Mouse (Mus musculus) kidney, postnatal 14 days (tissue): ENCODE measurements around the gene Spire2.
"Not testable (repeated sequence)": the region's sequence is repeated elsewhere in the genome, so short reads cannot be mapped to it uniquely, and the experiment has no call there.

Experiments
- DNase-seq: peaks from one replicate; pipeline ENCODE4 v3.0.0; 2022; ENCODE audit warnings: mixed read lengths

The Spire2 gene

DNA sequence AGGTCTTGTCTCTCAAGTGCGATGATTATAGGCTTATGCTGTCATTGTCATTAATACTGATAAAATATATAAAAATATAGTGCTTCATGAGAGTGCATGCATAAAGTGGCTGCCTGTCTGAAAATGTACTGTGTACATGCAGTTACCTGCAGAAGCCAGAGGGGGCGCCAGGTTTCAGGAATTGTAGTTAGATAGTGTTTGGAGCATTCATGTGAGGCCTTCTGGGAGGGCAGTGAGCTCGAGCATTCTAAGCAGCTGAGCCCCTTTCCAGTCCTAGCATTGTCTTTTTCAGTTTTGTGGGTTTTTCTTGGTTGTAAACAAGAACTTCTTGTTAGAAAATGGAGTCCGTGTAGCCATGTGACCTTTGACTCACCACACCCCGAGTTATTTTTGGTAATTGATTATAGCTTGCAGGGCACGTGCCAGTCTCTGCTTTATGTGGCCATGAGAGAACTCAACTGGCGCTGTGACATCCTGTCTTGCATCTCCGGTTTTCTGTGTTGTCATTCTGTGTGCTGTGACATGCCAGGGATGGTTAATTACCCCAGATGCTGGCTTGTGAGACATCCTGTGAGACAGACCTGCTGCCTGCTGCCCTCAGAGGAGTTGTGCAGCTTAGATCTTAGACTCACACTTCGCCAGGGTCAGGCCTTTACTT lies 52.5 kb downstream of the Spire2 start:
- peak; percentile 22 for DNase-seq

DNA sequence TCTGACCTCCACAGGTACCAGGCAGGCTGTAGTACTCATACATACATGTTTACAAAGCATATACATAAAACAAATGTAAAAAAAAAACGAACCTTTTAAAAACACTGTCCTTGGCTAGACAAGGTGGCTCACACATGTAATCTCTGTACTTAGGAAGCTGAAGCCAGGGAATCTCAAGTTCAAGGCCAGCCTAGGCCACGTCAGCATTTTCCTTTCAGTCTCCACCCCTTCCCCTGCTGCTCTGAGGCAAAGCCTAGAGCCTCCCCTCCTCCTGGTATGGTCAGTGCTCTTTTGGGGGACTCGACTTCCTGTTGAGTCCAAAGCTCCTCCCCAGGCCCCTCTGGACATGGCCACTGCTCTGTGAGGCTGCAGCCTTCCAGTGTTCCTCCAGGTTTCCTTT lies 54.5 kb downstream of the Spire2 start:
- DNase-seq, result no peak

DNA sequence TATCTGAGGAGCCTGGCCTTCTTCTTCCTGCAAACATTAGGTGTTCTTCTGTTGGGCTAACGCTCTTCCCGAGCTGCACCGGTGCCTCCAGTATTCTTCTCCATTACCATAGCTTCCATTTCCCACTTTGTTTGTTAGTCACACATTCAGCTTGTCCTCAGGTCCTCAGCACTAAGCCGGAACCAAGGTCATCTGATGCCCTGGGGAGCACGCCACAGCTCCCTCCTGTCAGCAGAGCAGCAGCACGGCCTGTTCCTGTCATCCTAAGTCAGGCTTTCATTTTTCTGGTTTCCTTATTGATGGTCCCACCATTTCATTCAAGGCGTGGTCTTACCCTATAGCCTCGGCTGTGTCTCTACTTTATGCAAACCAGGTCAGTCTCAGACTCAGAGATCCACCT lies 55.3 kb downstream of the Spire2 start:
- DNase-seq, result no peak

DNA sequence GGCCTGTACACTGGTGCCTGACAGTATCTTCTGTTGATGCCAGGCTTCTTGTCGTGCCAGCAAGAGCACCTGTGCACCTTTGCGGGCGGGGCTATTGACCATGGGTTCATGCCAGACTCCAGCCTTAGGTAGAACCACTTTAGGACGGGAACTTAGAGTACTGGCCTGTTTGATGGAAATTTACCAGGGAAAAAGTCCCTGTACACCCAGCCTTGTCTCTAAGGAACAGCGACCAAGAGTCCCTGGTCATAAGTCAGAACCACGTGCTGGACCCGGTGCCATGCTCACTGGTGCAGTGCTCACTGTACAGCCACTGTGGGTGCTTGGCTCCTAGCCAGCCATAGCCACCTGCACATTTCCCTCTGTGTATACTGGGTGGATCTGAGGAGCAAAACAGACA lies 56.5 kb downstream of the Spire2 start:
- DNase-seq, result peak; percentile 46

DNA sequence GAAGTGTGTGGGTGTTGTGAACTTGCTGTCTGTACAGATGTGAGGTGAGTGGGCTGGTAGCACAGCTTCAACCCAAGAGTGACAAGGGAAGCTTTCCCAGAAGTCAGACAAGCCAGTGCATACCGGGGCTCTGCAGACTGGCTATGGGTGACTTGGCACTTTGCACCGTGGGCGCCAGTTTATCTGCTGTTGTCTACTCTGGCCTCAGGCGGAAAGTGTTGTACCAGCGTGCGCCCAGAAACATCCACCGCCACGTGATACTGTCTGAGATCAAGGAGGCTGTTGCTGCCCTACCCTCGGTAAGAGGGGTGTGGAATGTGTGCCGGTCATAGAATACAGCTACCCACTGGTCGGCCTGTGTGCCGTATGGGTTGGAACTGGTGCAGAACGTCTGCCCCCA lies 65.8 kb downstream of the Spire2 start:
- DNase-seq, result no peak

DNA sequence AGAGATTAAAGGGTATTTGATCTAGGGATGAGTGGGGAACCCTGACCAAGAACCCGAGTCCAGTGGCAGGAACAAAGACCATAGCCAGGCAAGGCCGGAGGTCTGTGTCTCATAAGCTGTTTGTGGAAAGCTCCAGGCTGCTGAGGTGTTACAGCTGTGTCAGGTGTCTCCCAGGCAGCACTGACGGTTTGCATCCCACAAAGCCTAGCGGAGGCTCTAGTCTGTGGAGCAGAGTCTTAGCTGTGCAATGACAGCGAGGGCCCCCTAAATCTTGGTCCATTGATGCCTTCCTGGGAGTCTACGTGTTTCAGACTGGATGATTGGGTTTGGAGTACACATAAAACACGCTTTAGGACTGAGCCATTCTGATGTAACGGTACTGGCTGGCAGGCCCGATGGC lies 69.4 kb downstream of the Spire2 start:
- no peak for DNase-seq

DNA sequence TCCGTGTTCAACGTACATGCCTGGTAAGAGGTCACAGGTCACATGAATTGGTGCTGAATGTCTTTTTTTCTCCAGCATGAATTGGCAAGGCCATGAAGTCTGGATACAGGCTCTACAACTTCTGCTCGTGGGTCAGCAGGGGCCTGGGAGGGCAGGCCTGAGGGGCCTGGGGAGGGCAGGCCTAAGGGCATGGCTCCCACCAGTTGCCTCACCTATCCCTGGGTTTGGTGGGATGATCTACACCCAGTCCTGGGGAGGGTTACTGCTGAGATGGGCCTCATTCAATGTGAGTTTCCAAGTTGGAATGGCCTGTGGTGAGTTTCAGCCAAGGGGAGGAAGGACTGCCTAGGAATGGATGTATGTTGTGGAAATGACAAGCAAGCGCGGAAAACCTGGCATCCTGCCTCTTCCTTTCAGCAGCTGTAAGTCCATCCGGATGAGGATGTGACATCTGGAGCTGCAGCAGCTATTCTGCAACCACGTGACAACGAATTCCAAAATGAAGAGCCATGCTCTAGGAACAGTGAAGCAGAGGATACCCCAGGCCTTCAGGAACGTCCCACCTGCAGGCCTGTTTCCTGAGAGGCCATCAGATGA lies 70.3 kb downstream of the Spire2 start:
- DNase-seq, result no peak

DNA sequence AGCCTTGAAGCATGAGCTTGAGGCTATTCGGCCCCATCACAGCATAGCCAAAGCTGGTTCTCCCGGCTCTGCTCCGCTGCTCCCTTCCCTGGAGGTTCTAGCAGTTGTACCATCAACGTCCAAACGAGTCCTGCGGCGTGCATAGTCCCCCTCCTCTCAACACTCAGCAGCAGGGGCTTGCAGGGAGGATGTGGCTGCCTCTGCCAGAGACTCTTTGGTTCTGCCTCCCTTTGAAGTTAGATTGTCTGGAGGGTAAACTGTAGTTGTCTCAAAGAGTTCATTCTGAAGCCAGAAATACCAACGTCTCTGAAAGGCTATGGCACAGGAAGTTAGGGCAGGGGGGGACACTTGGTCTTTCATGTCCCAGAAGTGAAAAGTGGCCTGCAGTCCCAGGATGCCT lies 72.0 kb downstream of the Spire2 start:
- DNase-seq, result no peak

DNA sequence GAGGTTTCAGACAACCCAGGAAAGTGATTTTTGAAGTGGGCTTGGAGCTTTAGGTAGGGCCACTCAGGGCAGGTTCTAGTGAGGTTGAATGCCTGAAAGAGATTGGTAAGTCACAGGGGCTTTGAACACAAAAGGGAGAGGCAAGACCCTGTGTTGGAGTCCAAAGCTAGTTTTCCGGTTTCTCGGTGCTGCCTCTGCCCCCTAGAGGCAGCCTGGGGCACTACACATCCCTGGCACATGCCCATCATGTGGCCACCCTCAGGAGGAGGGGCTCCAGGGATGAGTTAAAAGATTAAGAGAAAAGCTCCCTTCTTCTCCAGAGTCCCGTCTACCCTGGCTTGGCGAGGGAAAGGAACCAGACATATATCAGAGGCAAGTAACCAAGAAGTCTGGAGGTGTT lies 74.3 kb downstream of the Spire2 start, which contains the start of gene Mc1r:
TSS of gene Mc1r (plus strand) at position 322 of the 400 bp plus-strand sequence.
- peak; percentile 62 for DNase-seq

DNA sequence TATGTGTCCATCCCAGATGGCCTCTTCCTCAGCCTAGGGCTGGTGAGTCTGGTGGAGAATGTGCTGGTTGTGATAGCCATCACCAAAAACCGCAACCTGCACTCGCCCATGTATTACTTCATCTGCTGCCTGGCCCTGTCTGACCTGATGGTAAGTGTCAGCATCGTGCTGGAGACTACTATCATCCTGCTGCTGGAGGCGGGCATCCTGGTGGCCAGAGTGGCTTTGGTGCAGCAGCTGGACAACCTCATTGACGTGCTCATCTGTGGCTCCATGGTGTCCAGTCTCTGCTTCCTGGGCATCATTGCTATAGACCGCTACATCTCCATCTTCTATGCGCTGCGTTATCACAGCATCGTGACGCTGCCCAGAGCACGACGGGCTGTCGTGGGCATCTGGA lies 75.1 kb downstream of the Spire2 start:
- no peak for DNase-seq

DNA sequence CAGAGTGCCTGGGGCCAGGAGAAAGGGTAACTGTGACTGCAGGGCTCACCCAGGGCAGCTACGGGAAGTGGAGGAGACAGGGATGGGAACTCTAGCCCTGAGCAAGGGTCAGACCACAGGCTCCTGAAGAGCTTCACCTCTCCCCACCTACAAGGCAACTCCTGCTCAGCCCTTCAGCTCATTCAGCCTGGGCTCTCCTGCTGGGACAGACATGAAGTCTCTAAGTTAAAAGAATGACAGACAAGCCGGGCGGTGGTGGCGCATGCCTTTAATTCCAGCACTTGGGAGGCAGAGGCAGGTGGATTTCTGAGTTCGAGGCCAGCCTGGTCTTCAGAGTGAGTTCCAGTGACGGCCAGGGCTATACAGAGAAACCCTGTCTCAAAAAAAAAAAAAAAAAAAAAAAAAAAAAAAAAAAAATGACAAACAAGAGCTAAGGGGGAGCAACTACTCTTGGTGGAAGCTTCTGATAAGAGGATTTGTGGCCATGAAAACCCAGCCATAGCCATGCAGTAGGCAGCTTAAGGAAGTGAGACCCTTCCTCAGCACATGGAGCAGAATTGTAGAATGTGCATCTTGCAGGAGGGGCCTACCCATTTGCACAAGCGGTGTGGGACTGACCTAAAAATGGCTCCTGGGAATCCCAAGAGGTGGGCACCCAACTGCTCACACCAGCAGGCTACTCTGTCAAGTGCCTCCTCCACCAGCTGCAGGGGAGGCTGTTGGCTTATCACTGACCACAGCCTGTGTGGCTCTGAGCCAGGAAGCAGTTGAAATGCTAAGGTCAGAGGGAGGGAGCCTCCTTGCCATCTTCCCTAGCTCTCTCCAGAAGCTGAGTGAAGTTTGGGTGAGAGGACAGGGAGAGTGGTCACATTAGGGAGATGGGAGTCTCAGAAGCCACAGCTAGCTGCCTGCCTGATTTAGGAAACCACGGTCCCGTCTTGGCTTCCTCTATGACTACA lies 76.4 kb downstream of the Spire2 start:
- DNase-seq, result no peak

DNA sequence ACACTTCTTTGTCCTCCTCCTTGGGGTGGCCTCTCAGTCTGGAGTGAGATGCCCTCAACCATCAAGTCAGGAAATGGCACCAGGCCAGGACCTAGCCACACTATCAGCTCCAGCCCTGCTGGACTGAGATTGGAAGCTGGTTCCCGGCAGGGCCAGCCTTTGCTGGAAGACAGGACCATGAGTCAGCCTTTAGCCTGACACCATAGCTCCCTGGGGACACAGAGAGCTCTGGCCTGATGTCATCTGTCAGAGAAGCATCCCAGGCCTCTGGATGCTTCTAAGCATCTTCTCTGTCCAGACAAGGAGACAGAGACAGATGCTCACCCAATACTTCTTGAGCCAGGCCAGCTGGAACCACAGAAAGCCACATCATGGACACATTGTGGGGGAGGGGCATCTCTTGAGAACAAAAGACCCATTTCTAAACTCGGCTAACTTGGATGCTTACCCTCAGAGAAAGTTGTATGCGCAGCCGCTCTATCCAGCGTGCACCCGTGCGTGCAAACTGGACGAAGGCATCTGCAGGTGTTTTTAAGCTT lies 77.6 kb downstream of the Spire2 start:
- peak; percentile 23 for DNase-seq

DNA sequence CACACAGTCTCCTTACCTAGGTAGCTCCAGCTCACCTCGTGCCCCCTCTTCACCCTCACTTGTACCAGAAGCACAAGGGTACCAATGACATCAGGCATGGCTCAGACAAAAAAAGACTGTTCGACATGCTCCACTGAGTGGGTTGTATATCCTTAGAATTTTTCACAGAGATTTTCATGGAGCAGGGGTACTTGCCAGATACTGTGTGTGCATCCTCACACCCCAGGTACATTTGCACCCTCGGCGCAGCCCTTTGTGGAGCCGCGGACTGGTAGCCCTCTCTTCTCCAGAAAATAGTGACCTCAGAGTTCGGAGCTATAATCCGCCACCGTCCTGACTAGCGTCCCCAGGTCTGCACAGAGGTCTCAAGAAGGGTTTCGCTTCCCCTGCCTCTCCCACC lies 78.3 kb downstream of the Spire2 start:
- no peak for DNase-seq

DNA sequence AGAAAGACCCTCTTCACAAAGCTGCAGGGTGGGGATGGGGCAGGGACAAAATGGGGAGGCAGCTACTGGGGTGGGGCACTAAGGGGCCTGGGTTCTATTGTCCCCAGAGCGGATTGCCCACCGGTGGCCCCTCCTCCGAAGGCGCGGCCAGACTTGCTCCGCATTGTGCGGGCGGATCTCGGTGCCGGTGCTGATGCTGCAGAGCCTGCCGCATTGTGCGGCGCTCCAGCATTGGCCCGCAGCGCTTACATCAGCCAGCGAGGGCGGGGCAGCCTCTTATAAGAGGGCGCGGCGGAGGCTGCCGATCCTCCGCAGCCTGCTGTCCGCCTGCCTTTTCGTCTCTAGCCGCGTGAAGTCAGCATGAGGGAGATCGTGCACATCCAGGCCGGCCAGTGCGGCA lies 78.7 kb downstream of the Spire2 start, which contains the start of gene Tubb3:
TSS of gene Tubb3 (plus strand) at position 179 of the 400 bp plus-strand sequence.
- peak; percentile 50 for DNase-seq

DNA sequence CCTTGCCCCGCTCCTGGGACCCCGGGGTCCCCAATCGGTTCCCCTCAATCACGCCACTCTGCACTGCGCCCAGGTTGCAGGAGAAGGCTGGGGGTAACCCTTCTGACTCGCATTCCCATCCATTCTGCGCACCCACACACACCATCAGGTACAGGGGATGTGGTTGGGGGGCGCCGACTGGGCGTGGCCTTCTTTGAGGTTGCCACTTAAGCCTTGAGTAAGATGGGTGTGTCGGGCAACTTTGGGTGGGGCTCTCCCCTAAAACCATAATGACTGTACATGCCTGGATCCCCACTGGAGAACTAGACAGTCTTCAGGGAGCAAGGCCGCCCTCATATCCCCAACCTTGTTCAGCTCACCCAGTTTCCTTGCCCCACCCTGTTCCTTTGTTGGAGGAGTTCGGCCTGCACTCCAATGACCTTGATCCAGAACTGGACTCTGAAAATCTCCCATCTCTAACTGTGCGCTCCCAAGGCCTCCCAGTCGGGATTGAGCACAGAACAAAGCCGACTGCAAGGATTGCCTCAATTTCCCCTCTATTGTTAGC lies 79.3 kb downstream of the Spire2 start:
- no peak for DNase-seq

DNA sequence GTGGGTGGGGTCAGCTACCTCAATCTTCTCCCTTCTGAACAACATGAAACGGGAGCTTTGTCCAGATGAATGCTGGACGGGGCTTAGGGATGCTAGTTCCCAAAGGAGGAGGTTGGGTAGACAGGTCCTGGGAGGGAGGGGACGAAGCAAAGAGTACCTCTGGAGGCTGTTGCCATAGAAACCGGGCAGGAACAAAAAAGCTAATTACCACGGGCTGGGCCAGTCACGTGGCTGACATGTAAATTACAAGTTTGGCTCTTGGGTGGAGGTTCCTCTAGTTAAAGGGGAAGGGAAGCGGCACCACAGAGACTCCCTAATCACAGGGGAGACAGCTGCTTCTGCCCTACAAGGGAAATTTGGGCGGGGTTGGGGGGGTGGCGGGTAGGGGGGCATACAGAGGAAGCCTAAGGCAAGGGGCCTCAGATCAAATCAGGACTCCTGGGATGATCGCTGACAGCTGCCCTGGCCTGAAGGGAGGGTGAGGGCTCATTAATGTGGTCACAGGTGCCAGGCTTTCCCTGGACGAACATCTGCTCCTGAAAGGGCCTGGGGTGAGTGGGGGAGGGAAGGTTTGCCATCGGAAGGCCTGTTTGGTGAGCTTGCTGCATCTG lies 80.2 kb downstream of the Spire2 start:
- DNase-seq, result no peak

DNA sequence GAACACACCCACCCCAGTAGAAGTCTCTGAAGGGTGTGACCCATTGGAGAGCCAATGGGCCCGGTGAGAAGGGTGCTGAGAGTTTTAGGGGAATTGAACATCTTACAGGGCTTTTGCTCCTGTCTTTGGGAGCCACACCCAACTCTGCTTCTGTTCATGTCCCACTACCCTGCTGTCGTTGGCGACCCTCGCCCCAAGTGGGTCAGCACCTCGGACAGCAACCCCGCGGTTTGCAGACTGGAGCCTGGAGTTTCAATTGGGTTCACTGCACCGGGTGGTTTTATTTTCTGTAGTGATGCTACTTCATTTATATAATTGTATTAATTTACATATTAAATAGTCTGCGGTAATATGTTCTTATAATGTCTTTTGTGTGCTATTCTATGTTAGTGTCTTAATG lies 81.7 kb downstream of the Spire2 start:
- no peak for DNase-seq

DNA sequence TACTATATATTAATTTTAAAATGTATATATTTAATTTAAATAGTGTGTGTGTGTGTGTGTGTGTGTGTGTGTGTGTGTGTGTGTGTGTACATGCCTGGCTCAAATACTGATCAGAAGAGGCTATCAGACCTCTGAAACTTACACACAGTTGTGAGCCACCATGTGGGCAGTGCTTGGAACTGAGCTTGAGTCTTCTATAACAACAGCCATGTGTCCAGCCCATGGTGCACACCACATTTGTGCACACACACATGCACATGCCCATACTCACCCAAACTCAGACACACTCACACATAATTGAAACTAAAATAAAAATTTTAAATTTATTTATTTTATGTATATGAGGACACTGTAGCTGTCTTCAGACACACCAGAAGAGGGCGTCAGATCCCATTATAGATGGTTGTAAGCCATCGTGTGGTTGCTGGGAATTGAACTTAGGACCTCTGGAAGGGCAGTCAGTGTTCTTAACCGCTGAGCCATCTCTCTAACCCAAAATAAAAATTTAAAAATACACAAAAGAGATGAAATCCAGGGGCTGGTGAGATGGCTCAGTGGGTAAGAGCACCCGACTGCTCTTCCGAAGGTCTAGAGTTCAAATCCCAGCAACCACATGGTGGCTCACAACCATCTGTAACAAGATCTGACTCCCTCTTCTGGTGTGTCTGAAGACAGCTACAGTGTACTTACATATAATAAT lies 82.6 kb downstream of the Spire2 start:
- not testable (repeated sequence) for DNase-seq

DNA sequence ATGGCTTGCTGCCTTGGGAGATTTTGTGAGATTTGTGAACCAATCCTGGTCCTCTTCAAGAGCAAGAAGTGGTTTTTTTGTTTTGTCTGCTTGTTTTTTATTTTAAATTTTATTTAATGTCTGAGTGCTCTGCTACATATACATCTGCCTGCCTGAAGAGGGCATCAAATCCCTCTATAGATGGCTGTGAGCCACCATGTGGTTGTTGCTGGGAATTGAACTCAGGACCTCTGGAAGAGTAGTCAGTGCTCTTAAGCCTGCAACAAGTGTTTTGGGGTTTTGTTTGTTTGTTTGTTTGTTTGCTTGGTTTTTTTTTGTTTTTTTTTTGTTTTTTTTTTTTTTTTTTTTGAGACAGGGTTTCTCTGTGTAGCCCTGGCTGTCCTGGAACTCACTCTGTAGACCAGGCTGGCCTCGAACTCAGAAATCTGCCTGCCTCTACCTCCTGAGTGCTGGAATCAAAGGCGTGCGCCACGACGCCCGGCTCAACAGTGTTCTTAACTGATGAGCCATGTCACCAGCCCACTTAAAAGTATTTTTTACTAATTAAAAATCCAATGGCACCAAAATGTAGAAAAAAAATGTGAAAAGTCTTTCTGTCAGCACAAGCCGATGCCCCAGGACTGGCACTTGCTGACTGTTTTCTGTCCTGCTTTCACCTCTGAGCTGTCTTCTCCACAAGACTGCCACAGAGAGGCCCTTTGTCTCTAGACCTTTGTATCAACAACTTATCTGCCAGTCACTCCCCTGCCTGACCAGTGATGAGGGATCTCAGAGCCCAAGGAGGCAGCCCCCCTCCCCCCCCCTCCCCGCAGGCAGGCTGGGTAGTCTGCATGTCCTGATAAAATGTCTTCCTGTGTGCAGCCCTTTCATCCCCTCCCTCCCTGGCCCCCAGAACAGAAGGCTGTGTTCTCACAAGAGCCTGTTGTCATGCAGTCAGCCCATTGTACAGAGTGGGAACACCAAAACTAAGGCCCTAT lies 83.7 kb downstream of the Spire2 start:
- no peak for DNase-seq

DNA sequence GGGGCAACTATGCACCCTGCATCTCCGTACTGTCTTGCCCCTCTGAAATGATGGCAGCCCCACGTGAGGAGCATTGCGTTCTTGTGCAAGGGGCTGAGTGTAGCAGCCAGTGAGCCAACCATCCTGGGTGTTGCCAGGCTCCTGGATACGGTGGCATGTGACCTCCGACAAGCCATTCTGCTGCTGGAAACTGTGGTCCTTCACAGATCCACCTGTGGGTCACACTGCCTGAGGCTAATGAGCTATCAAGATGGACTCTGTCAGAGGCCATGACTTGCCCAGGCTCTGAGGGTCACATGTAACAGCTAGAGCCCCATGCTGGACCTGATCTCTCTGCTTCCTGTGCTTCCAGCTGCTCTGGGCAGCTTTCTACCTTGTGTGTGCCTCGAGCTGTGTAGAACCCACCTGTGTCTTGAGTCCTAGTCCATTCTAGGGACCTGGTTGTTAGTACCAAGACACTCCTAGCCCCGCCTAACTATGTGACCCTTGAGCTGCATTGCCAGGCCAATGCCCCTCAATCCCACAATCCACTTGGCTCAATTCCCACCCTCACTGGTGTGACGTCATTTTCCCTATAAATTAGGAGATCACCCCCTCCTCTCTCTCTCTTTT lies 84.5 kb downstream of the Spire2 start:
- no peak for DNase-seq
